Mouse (Mus musculus) ZHBTc4 (cell line): ENCODE measurements at regions not wholly inside any gene's neighbourhood (a gene's known extent, or its start where the extent isn't known, plus 50 kb on each side); places are given as distances from the start of the nearest gene placed in this dataset.

ENCODE experiments used
- DNase-seq: peaks from one replicate; pipeline ENCODE4 v3.0.0-alpha.2; 2011; ENCODE audit warnings: low read depth, low spot score

- DNase-seq = peak; percentile 17
Measured at GRCm38 (mm10) chr17:9066633-9067032, 78.5 kb downstream of the 1700010I14Rik start.

DNA sequence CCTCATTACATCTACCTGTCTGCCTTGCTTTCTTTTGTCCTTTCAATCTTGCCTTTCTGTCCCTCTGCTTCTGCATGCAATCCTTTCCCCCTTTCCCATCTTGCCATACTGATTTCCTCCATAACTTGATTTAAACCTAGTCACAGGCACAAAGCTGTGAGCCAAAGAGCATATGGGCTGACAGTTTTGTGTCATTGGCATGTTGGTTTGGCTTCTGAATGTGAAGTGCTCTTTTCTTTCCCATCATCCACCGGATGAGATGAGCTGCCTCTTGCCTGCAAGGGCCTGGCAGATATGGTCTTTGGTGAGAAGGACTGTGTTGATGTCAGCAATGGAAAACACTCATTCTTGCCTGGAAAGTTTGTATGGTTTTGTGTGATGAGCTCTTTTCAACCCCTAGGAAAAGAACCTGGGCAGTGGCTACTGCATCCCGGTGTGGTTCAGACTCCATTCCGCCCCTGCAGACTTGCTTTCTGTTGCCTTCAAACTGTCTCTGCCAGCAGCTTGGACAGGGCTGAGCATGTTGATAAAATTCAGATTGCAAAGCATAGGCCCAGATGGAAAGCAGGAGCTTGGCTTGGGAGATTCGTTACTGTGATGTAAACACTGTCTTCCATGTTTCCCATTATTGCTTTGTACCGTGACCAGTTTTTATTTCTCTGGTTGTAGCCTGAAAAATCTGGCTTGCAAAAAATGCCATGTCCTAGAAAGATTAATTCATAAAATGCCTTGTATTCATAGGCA lies 80.9 kb downstream of the 1700010I14Rik start:
- DNase-seq = no peak

- peak; percentile 39 for DNase-seq
Measured at GRCm38 (mm10) chr17:9083629-9084028, 95.5 kb downstream of the 1700010I14Rik start.

GRCm38 (mm10) chr17:9127866-9128265 lies 139.7 kb downstream of the 1700010I14Rik start:
- no peak for DNase-seq

DNA sequence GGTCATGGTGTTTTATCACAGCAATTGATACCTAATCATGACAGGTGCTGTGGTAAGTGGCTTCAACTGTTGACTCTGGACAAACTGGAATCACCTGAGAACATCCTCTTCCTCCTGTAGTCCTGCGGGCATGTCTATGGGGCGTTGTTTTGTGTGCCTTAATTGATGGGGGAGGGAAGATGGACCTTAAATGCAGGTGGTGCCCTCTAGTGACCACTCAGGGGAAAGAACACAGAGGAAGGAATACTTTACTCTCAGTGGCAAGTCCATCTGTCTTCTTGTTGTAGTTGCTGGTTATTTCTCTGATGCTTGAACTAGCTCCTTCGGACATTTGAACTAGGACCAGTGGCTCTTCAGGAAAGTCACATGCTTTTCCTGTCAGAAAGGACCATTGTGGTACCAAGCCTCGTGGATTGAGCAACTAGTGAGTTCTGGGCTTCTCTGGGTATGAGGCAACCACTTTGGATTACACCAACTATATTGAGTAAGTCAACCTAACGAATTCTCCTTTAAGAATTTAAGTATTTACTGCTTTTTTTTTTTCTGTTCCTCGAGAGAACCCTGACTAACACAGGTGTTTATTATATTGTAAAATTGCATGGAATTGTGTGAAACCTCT lies 157.6 kb downstream of the 1700010I14Rik start:
- peak; percentile 49 for DNase-seq

DNA sequence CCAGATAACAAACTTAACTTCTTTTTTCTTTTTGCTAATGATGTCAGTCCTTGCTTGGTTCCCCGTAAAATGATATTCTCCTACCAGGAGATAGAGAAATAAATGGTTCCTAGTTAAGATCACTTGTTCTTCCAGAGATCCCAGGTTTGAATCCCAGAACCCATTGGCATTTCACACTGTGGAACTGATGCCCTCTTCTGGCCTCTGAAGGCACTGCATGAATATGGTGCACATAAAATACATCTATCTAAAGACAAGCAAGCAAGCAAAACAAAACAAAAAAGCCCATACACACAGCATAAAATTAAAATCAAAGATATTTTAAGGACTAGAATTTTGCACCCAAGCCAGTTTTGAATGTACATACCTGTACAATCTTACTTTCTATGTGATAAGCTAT lies 162.5 kb downstream of the 1700010I14Rik start:
- DNase-seq = peak; percentile 62

GRCm38 (mm10) chr17:9162148-9162547 lies 174.0 kb downstream of the 1700010I14Rik start:
- no peak for DNase-seq

DNA sequence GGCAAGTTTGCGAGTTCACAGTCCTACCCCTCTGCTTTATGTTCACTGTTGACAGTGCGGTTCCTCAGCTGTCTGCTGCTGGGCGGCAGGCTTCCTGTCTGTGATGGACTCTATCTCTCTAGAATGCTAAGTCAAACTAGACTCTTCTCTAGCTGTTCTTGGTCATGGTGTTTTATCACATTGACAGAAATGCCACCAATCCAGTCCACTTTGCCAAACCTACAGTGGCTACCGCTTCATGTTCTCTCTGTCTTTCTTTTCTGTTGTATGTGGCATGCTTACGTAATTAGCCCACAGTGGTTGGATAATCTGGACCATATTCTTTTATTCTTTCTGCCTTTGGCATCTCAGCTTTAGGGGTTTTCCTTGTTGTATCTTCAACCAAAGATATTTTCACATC lies 174.5 kb downstream of the 1700010I14Rik start:
- no peak for DNase-seq

DNA sequence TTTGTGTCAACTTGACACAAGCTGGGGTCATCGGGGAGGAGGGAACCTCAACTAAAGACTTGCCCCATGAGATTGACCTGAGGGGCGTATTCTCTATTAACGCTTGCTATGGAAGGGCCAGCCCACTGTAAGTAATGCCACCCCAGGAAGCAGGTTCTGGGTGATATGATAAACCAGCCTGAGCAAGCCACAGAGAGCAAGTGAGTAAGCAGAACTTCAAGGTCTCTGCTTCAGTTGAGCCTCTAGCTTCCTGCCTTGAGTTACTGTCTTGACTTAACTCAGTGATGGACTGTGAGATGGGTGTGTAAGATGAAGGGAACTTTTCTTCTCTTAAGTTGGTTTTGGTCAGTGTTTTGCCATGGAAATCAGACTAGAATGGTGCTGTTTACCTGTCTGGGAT lies 175.2 kb downstream of the 1700010I14Rik start:
- DNase-seq = no peak

DNA sequence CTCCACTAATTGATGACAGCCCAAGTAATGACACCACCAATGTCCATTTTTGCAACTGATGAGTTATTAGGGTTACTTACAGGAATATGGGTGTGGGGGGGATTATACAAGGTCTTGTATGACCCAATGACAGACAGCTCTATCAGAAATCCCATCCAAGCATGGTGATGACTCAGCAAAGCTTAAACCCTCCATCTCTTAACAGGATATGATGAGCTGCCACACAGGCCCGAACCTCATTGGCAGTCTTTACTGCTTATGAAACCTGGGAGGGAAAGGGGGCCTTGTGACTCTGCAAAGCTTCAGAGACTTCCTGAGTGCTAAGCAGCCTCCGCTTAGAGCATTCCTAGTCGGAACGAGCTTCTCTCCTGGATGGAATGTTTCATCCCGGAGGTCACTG lies 176.4 kb downstream of the 1700010I14Rik start:
- DNase-seq = no peak

- peak; percentile 85 for DNase-seq
Measured at GRCm38 (mm10) chr17:9167161-9167560, 179.0 kb downstream of the 1700010I14Rik start.

DNA sequence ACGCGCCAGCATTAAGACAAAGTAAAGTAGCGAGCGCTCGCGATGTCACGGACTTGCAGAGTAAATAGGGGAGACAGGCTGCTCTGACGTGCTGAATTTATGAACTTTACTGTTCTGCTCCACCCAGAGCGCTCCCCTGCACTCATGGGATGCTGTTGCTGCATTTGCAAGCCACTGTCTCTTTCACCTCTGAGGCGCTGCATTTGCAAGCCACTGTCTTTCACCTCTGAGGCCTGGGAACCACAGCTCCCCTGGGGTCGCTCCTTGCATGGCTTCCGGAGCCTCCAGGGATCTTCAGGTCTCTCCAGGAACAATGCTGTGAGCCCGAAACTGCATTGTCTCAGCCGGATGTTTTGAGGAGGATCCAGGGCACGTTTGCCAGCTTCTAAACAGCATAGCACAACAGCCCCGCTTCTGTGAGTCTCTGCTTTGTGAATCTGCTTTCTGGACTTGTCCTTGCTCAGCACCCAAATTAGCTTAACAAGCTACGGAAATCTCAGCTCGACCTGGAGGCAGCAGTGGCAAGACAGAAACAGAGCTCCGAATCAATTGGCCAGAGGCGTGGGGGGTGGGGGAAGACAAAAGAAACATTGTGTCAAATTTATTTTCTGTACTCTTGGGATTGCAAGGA lies 179.6 kb downstream of the 1700010I14Rik start:
- DNase-seq = peak; percentile 70

DNA sequence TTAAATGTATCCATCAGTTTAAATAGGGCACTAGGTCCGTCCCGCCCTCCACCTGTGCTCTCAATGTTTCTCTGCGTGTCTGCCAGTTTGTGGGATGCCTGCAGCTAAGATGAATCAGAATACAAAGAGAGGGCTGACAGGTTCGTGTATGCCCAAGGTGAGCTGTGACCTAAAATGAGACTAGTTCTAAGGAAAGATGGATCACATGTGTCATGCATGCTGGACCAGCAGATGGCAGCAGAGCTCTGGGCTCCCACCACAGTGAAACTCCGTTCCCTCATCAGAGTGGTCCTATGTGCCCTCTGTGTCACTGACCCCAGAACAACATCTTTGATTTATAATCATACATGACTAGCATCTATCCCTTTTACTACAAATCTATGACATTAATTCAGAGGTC lies 180.3 kb downstream of the 1700010I14Rik start:
- DNase-seq = peak; percentile 83

DNA sequence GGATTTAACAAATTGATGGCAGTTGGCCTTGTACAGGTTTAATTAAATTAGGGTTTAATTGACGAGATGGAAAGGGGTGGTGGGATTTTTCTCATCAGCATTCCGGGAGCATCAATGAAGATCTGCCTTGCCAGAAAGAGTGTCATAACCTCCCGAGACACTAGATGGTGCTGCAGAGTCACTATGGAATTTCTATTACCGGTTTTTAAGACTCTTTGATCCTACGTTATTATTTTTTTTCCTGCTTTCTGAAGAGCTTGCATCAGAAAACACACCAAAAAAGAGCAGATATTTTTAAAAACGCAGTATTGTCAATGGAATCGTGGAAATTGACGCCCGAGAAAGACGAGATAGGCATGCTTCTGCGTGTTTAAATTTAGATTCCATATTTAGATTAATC lies 181.2 kb downstream of the 1700010I14Rik start:
- DNase-seq = peak; percentile 56

GRCm38 (mm10) chr17:9197160-9197559 lies 209.0 kb downstream of the 1700010I14Rik start:
- no peak for DNase-seq

DNA sequence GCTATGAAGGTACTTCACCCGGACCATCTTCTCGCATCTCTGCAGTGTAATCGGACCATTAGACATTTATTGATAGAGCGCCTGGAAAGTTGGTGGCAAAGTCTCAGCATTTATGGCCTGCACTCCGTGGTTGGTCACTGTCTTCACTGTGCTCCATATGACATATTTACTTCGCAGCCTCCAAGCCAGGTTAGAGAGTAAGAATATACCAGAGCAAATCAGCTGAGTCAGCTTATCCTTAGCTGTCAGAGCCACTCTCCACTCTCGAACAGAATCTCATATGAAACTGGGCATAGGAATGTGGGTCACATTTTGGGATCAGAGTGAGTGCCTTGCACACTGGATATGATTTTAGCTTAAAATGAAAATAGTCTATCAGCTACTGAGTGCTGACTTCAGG lies 212.3 kb downstream of the 1700010I14Rik start:
- no peak for DNase-seq

DNA sequence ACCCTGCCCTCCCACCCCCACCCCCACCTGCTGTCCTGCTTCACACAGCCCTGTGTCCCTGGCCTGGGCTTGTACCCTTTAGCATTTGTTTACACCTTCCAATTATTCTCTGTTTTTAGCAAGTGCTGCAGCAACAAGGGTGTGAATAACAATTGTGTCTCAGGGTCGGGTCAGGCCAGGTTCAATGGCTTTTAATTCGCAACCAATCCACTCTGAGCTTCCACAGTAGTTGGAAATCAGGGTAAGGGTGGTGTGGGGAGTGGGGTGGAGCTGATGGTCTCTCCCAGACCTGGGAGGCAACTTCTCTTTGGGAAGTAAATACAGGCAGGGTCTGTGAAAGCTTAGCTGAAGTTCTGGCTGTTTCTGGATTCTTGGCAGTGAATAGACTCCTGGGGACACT lies 214.4 kb downstream of the 1700010I14Rik start:
- DNase-seq = peak; percentile 85

- DNase-seq = no peak
Measured at GRCm38 (mm10) chr17:9210626-9211025, 211.2 kb upstream of the Gm17728 start.

DNA sequence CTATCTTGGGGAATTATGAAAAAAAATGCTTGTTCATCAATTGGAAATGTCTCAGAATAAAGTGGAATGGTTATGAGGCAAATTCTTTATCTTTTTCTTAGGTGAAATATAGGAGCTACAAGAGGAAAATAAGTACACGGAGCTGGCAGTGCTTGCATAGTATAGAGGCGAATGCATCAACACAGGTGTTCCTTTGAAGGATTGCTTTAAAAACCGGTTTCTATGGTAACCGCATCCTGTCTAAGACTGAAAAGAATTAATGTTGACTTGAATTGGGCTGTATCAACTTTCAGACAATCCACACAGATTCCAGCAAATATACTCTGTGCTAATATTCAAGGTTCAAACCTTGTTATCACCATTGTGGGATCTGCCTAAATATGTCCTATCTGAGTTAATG lies 198.8 kb upstream of the Gm17728 start:
- DNase-seq = no peak

DNA sequence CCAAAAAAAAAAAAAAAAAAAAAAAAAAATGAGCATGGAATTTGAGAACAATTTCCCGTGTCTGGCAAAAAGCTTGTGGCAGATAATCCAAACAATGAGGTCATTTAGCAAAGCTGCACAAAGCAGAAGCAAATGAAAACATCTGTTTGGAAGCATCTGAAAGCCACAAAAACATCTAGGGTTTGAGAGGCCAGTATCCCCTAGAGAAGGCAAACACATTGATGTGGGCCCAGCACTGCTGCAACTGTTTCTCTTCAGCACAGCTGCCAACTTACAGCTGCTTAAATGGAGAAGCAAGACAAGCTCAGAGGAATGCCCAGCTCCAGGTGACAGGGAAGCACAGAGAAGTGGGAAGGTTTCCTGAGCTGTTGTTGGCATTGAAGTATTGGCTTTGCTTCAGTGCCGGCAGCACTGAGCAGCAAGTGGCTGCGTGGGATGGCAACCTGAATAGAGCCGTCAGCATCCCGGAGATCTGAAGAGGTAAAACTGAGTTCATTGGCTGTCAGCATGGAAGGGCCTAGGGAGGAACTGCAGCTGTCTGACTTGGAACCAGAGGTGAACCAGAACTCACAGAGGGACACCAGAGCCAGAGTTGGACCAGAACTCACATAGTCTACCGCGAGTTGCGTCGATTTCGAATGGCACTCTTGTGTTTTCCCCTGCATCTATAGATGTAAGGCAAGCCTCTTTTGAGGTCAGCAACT lies 193.8 kb upstream of the Gm17728 start:
- no peak for DNase-seq

GRCm38 (mm10) chr17:9235141-9235571 lies 186.7 kb upstream of the Gm17728 start:
- DNase-seq = no peak

GRCm38 (mm10) chr17:9258646-9259170 lies 163.2 kb upstream of the Gm17728 start:
- DNase-seq = no peak
